Mouse (Mus musculus) Muller cell, postnatal 12 days (primary cell): ENCODE measurements around the gene Sephs2.

Experiments used
- DNase-seq: peaks from one replicate; pipeline ENCODE4 v3.0.0-alpha.2; 2015; ENCODE audit errors: inconsistent ontology term

Sephs2 gene

GRCm38 (mm10) chr7:127233368-127233749 lies 40.5 kb downstream of the Sephs2 start:
- DNase-seq: no peak

DNA sequence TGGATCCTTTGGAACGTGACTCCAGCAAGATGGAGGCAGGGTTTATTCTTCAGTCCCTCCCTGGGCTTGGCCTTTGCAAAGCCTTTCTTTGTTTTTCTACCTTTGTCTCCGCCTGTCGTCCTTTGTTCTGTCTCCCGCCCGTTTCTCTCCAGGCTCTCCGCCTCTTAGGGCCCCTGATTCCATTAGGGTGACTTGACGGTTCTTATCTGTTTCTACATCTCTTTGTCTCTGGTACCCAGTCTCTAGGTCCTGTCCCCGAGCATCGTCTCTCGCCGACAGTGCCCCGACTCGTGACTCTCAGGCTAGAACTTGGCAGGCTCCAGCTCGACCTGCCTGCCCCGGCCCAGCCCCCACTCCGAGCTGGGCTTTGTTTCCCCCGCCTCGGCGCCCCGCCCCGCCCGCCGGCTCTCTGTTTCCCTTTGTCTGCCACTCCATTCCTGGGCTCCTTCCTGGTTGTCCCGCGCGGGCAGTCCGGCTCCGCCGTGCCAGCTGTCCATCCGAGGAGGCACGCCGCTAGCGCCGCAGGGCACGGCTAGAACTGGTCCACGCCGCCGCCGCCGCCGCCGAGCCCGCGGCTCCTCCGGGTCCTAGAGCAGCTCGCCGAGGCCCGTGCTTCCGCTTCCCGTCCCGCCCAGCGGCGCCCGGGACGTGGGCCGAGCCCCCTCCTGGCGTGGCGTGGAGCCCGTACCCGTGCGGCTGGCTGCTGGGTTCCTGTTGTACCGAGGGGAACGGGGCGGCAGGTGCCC lies 41.1 kb downstream of the Sephs2 start, which contains the start of the genes Zfp553 and Sept1:
TSS of gene Zfp553 (plus strand) at position 440 of the 746 bp plus-strand sequence.
TSS of gene Sept1 (minus strand) at position 509 of the 746 bp plus-strand sequence.
- DNase-seq: peak; percentile 96

DNA sequence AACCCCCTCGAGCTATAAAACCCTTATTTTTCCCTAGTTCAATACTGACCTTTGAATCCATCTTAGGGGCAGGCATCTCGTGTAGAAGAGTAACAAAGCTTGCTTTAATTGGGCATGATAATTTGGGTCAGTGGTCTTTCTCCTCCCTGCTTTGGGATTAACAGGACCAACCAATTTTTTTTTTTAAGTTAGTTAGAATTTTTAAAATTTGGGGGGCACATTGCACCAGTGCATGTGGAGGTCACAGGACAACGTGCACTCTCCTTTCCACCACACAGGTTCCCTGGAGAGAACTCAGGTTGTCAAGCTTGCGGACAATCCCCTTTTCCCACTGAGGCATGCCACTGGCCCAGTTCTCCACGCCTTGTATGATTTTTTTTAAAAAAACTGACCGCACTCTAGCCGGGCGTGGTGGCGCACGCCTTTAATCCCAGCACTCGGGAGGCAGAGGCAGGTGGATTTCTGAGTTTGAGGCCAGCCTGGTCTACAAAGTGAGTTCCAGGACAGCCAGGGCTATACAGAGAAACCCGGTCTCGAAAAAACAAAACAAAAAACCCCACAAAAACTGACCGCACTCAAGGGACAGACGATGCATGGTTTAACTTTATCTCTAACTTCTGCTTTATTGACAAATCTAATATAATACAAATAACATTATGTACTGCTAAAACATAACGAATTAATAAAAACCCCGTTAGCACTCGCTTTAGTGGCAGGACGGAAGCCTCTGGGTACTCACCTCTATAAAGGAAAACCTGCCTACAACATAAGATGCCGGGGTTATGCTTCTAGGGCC lies 41.8 kb downstream of the Sephs2 start:
- peak; percentile 6 for DNase-seq

DNA sequence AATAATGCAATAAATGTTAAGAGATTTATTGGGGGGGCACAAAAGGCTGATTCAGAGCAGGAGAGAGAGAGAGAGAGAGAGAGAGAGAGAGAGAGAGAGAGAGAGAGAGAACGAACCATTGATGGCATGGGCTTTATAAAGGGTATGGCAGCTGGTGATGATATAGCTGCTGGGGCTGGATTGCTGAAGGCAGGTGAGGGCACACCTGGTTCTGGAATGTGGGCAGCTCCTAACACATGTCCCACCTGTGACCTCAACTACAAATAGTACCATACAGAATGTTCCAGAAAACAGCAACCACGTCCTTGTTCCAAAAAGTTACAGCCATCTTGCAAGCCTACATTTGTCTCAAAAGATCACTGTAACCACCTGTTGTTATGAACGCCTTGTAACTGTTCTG lies 42.5 kb downstream of the Sephs2 start:
- DNase-seq: no peak

GRCm38 (mm10) chr7:127228615-127229303 lies 45.1 kb downstream of the Sephs2 start:
- peak; percentile 69 for DNase-seq

DNA sequence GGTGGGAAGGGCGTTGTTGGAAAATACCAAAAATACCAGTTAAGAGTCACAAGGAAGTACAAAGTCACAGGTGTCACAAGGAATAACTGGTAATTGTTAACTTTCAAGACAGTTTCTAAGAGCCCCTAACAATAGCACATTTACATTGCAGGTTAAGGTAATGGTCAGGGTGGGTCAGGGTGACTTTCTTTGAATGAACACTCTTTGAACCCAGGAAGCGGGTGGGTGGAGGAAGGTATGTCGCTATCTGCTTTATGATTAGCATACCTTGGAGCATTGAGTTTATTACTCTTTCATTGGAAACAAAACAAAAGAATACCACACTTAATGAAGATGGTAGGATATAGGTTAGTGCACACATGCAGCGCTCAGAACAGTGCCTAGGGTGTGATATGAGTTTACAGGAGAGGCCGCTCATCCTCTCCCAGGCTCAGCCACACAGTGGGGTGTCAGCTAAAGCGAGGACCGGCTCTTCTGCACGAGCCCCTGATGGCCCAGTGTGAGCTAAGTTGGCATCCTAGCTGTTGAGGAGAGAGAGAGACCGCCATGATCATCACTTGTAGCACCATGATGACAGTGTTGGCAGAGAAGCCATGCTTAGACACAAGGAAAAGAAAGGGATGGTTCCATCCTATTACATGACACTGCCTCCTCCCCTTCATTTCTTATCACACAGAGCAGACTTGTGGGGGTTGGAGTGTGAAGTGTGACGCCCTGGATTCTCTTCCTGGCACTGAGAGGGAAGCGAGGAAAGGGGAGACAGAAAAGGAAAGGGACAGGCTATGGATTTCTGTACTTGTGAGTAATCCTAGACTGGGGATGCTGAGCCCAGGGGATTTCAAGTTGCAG lies 48.5 kb downstream of the Sephs2 start:
- DNase-seq: no peak

DNA sequence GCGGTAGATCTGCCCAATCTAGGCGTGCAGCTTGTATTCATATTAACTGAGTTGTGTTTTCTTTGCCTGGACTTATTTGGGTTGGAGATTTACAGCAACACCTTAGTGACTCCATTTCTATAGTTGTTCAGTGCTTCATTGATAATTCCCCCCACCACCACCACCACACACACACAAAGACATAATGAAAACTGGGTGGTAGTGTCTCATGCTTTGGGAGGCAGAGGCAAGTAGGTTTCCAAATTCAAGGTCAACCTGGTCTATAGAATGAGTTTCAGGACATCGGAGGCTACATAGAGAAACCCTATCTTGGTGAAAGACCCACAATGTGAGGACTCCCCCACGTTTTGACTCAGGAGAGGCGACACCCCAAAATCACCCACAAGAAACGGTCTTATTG lies 49.2 kb downstream of the Sephs2 start:
- DNase-seq: no peak

DNA sequence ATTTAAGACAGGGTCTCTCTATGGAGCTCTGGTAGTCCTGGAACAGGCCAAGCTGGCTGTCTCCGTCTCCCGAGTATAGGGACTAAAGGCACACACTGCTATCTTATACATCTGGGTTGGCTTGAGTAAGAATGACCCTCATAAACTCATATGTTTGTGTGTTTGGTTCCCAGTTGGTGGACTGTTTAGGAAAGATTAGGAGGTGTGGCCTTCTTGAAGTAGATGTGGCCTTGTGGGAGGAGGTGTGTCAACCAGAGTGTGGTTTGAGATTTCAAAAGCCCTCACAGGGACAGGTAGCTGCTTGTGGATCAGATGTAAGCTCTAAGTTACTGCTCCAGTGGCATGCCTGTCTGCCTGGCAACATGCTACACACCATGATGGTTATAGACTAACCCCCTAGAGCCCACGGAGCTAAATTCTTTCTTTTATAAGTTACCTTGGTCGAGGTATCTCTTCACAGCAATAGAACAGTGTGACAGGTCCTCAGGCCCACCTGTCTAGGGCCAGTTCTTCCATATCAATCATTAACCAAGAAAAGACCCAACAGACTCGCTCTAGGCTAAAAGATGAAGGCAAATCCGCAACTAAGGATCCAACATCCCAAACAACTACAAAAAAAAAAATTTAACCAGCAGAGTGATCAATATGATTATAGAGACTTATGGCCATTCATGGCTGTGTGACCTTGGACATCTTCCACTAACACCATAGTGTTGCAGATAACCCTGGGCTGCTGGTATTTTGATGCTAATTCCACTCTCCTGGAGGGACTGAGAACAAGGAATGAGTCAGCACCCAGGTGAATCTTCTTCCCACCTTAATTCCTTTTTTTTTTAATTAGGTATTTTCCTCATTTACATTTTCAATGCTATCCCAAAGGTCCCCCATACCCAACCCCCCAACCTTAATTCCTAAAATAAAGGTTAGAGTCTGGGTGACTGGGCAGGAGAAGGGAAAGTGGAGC lies 50.1 kb downstream of the Sephs2 start:
- DNase-seq: no peak

- no peak for DNase-seq
These were observed 50.7 kb downstream of the Sephs2 start for GRCm38 (mm10) chr7:127223106-127223505.
